Mouse (Mus musculus) right cerebral cortex, postnatal 25 days (tissue): ENCODE data around the gene 1700001C19Rik.

Experiments used
- DNase-seq: peaks from one replicate; pipeline ENCODE4 v3.0.0; 2022

The 1700001C19Rik gene

GRCm38 (mm10) chr17:47461688-47462087 lies 24.5 kb upstream of the 1700001C19Rik start:
- no peak for DNase-seq

GRCm38 (mm10) chr17:47459341-47459919 lies 22.3 kb upstream of the 1700001C19Rik start:
- DNase-seq = no peak

- no peak for DNase-seq
These were observed 21.8 kb upstream of the 1700001C19Rik start for GRCm38 (mm10) chr17:47458936-47459335.

GRCm38 (mm10) chr17:47458310-47458709 lies 21.1 kb upstream of the 1700001C19Rik start:
- no peak for DNase-seq

GRCm38 (mm10) chr17:47454675-47455074 lies 17.5 kb upstream of the 1700001C19Rik start:
- no peak for DNase-seq

GRCm38 (mm10) chr17:47452886-47453285 lies 15.7 kb upstream of the 1700001C19Rik start:
- no peak for DNase-seq

- DNase-seq = no peak
These were observed 13.8 kb upstream of the 1700001C19Rik start for GRCm38 (mm10) chr17:47450880-47451565.

- no peak for DNase-seq
These were observed 13.1 kb upstream of the 1700001C19Rik start for GRCm38 (mm10) chr17:47450239-47450638.

GRCm38 (mm10) chr17:47449432-47449831 lies 12.3 kb upstream of the 1700001C19Rik start:
- no peak for DNase-seq

GRCm38 (mm10) chr17:47448523-47449372 lies 11.6 kb upstream of the 1700001C19Rik start:
- no peak for DNase-seq

GRCm38 (mm10) chr17:47446561-47446960 lies 9.4 kb upstream of the 1700001C19Rik start:
- no peak for DNase-seq

- DNase-seq = no peak
These were observed 8.8 kb upstream of the 1700001C19Rik start for GRCm38 (mm10) chr17:47446025-47446424.

GRCm38 (mm10) chr17:47445518-47445917 lies 8.3 kb upstream of the 1700001C19Rik start:
- DNase-seq = no peak

GRCm38 (mm10) chr17:47444113-47444512 lies 6.9 kb upstream of the 1700001C19Rik start:
- DNase-seq = no peak

- DNase-seq = no peak
These were observed 5.1 kb upstream of the 1700001C19Rik start for GRCm38 (mm10) chr17:47442271-47442670.

- DNase-seq = no peak
These were observed 4.3 kb upstream of the 1700001C19Rik start for GRCm38 (mm10) chr17:47441296-47442051.

- DNase-seq = no peak
These were observed 3.2 kb upstream of the 1700001C19Rik start for GRCm38 (mm10) chr17:47440359-47440890.

- DNase-seq = no peak
These were observed 2.3 kb upstream of the 1700001C19Rik start for GRCm38 (mm10) chr17:47439396-47440028.

- no peak for DNase-seq
These were observed 1.4 kb upstream of the 1700001C19Rik start for GRCm38 (mm10) chr17:47438611-47439010.

- no peak for DNase-seq
These were observed 845 bp downstream of the 1700001C19Rik start, which contains the start of gene AI661453 for GRCm38 (mm10) chr17:47436156-47436906. TSS of gene AI661453 (plus strand) at chr17:47436615.

GRCm38 (mm10) chr17:47430815-47431214 lies 6.4 kb downstream of the 1700001C19Rik start:
- DNase-seq = no peak
